Mouse (Mus musculus) adrenal gland, postnatal 10 days (tissue): ENCODE measurements around the gene Miga2. TPM values are rescaled to one million over a fixed set of nuclear protein-coding genes. Genes with fewer than 3 reads are reported as not detected.
A peak's percentile ranks its signal among the peaks of the same experiment; 100 is the strongest.

ENCODE experiments used
- DNase-seq: peaks from one replicate; pipeline ENCODE4 v3.0.0; 2021; ENCODE audit warnings: mixed read lengths
- microRNA-seq: library from miRNA; unstranded; fragments of <30 nt; microRNA quantifications from one replicate; pipeline ENCODE4 v1.2.0, GENCODE M21; 2021
- total RNA-seq, 2 experiments: library from RNA; stranded (reverse); gene quantifications; 2 replicates each; pipeline ENCODE4 v1.2.3; 2021

Gene Miga2
- total RNA-seq, 2 experiments from 2014 or later: 97.5 to 111 TPM

DNA sequence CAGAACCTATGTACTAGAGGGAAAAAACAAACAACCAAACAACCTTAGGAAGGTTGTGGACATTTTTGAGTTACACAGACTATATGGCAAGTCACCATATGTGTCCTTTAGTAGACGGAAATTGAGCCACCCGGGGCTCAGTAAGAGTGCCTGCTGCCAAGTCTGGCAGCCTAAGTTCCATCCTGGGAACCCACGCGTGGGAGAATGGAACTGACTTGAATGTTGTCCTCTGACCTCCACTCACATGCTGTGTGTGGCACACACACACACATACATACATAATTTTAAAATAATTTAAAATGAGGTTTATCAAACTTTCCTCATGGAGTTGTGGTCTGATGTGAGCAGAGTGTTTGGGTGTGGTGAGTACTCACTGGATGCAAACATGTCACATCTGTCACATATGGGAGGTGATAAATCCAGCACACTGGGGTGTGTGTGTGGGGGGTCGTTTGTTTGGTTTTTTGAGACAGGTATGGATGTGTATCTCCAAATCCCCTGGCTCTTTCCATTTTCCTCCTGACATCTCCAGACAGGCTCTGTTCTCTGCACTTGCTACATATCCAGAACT, 53.6 kb downstream of the Miga2 start:
- no peak for DNase-seq

DNA sequence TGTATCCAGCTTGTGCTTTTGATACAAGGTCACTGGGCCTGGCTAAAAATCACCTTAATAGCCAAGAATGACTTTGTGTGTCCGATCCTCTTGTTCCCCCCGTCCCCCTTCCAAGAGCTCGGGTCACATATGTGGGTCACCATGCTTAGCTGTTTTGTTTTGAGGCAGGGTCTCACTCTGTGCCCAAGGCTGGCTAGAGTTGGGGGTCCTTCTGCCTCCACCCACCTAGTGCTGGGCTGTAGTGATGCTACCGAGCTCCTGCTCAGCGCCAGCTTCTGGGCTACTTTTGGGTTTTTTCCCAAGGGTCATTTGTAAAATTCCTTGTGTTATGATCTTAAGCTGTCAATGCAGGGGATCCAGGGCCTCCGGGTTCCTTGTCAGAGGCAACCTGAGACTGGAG, 54.2 kb downstream of the Miga2 start:
- DNase-seq: no peak

DNA sequence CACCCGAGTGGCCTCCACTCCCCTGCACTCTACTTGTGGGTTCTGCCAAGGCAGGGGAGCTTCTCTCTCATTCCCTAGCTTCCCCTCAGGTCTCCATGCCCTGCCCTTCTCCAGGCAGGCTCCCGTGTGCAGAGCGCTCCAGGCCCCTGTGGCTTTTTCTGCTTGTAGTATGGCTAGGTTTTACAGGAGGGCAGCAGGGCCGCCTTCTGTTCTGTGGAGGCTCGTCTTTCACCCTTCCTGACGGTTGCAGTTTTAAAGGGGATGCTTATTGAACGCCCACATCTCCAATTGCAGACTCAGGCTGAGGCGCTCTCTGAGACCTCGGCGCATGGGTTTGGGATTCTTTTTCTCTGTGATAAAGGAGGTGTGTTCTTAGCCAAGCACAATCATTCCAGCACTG, 55.1 kb downstream of the Miga2 start:
- DNase-seq: no peak

DNA sequence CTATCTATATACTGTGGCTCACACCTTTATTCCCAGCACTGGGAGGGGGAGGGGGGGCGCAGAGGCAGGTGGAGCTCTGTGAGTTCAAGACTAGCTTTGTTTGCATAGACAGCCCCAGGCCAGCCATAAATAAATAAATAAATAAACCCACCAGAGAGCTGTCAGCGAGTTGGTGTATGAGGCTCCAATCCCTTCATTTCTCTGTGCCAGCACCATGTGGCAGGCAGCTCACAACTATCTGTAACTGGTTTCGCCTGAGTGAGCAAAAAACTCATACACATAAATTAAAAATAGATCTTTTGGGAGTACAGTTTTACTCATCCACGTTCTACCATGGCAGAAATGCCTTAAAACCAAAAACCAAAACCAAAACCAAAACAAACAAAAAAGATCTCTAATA, 57.4 kb downstream of the Miga2 start:
- no peak for DNase-seq

DNA sequence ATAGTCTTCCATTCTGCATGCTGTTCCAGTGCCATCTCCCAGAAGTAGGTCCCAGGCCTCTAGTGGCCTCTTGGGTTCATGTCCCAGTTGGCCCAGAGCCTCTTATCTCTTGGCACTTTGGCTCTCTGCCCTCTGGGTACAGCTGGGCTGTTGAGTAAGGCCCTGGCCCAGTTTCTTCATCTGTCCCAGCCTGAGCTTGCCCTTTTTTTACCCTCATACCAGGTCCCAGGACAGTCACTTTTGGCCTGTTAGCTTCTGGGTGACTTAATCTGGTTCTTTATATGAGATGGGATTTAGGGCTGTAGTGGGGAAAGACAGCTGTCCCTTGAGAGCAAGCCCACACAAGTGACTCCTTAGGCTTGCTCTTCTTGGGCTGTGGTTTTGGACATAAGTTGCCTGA, 65.1 kb downstream of the Miga2 start:
- peak; percentile 87 for DNase-seq

Small RNA genes within 50 kb of the gene (microRNA-seq; reads per million reads assigned to microRNA genes)
- gene Gm47292: not detected

Other genes starting within 250 kb of the Miga2 start
- 10 to 100 TPM; 29.9 to 45.4 TPM for gene Zer1, start 239.6 kb upstream of the Miga2 start, total RNA-seq
- gene Tbc1d13, start 230.5 kb upstream of the Miga2 start, total RNA-seq: 10 to 100 TPM; 47.2 to 64.0 TPM
- 10 to 100 TPM; 55.6 to 58.2 TPM for gene Endog, start 192.7 kb upstream of the Miga2 start, total RNA-seq
- gene Spout1, start 185.8 kb upstream of the Miga2 start, total RNA-seq: 10 to 100 TPM; 18.1 TPM
- 10 to 100 TPM; 27.4 to 27.9 TPM for gene Kyat1, start 158.4 kb upstream of the Miga2 start, total RNA-seq
- 10 to 100 TPM; 43.5 to 53.2 TPM for gene Lrrc8a, start 126.5 kb upstream of the Miga2 start, total RNA-seq
- gene Gm28035, start 123.7 kb upstream of the Miga2 start, total RNA-seq: 1 to 10 TPM; 1.9 to 2.0 TPM
- gene Phyhd1, start 98.0 kb upstream of the Miga2 start, total RNA-seq: 10 to 100 TPM; 23.7 to 24.1 TPM
- not detected for gene Gm28038, start 83.2 kb upstream of the Miga2 start, total RNA-seq
- 10 to 100 TPM; 43.4 to 46.2 TPM for gene Dolk, start 77.9 kb upstream of the Miga2 start, total RNA-seq
- 10 to 100 TPM; 37.9 to 45.3 TPM for gene Nup188, start 77.8 kb upstream of the Miga2 start, total RNA-seq
- gene Sh3glb2, start 4.9 kb upstream of the Miga2 start, total RNA-seq: 10 to 100 TPM; 70.9 to 89.7 TPM
- 10 to 100 TPM; 14.5 to 23.6 TPM for gene Dolpp1, start 28.0 kb downstream of the Miga2 start, total RNA-seq
- gene Crat, start 51.6 kb downstream of the Miga2 start, total RNA-seq: 100 to 1,000 TPM; 317 to 355 TPM
- 100 to 1,000 TPM; 152 to 170 TPM for gene Ptpa, start 51.8 kb downstream of the Miga2 start, total RNA-seq
- gene Ier5l, start 110.0 kb downstream of the Miga2 start, total RNA-seq: 1 to 10 TPM; 5.9 to 8.4 TPM
- 1 to 10 TPM; 1.7 to 3.7 TPM for gene Cstad, start 230.8 kb downstream of the Miga2 start, total RNA-seq